Mouse (Mus musculus): ENCODE data around the gene Tmem136.

GRCm38 (mm10) chr9:43076163-43076562 lies 40.2 kb downstream of the Tmem136 start:
- TF ChIP-seq CTCF (IDR thresholded peaks at IDR 0.05; ENCODE audit: control insufficient read depth, insufficient read depth, insufficient replicate concordance, low read depth, low read length) (no peak), POLR2A (IDR thresholded peaks at IDR 0.05; ENCODE audit: control insufficient read depth, low read depth, low read length) (no peak)

Measured in testis, adult 2 months (tissue).